Mouse (Mus musculus): ENCODE measurements around the gene Cdk20. TPM values are rescaled to one million over a fixed set of nuclear protein-coding genes. Genes with fewer than 3 reads are reported as not detected.

Cdk20 gene
- polyA plus RNA-seq, 1 experiment = 7.0 TPM

GRCm38 (mm10) chr13:64402504-64402949 is 29.6 kb upstream of the Cdk20 start:
- Histone ChIP-seq H3K4me3 (ENCODE audit: insufficient read depth, low read length) (no peak overlapping the region), H3K4me1 (ENCODE audit: control insufficient read depth, insufficient read depth, low read length) (peaks cover 9% of the 10 kb centered on the region), H3K27ac (ENCODE audit: insufficient read depth, low read length) (no peak overlapping the region)
- TF ChIP-seq CTCF (IDR thresholded peaks at IDR 0.05; ENCODE audit: borderline replicate concordance, insufficient read depth, low read length) = no peak
- TF ChIP-seq POLR2A (IDR thresholded peaks at IDR 0.05; ENCODE audit: low read depth, low read length) = no peak

GRCm38 (mm10) chr13:64402951-64403460 is 29.1 kb upstream of the Cdk20 start:
- Histone ChIP-seq H3K4me1 (ENCODE audit: control insufficient read depth, insufficient read depth, low read length) (peaks cover 8% of the 10 kb centered on the region), H3K27ac (ENCODE audit: insufficient read depth, low read length) (no peak overlapping the region), H3K4me3 (ENCODE audit: insufficient read depth, low read length) (no peak overlapping the region)
- TF ChIP-seq POLR2A (IDR thresholded peaks at IDR 0.05; ENCODE audit: low read depth, low read length) (no peak), CTCF (IDR thresholded peaks at IDR 0.05; ENCODE audit: borderline replicate concordance, insufficient read depth, low read length) (no peak)

GRCm38 (mm10) chr13:64403519-64403918 is 28.6 kb upstream of the Cdk20 start:
- TF ChIP-seq POLR2A (IDR thresholded peaks at IDR 0.05; ENCODE audit: low read depth, low read length) (no peak), CTCF (IDR thresholded peaks at IDR 0.05; ENCODE audit: borderline replicate concordance, insufficient read depth, low read length) (no peak)
- H3K4me1 ChIP-seq (ENCODE audit: control insufficient read depth, insufficient read depth, low read length) = peaks cover 6% of the 10 kb centered on the region
- H3K27ac ChIP-seq (ENCODE audit: insufficient read depth, low read length) = no peak overlapping the region
- no peak overlapping the region for H3K4me3 ChIP-seq (ENCODE audit: insufficient read depth, low read length)

GRCm38 (mm10) chr13:64405550-64405949 is 26.6 kb upstream of the Cdk20 start:
- no peak for TF ChIP-seq POLR2A (IDR thresholded peaks at IDR 0.05; ENCODE audit: low read depth, low read length)
- TF ChIP-seq CTCF (IDR thresholded peaks at IDR 0.05; ENCODE audit: borderline replicate concordance, insufficient read depth, low read length) = no peak
- Histone ChIP-seq H3K27ac (ENCODE audit: insufficient read depth, low read length) (no peak overlapping the region), H3K4me3 (ENCODE audit: insufficient read depth, low read length) (no peak overlapping the region), H3K4me1 (ENCODE audit: control insufficient read depth, insufficient read depth, low read length) (peaks cover 6% of the 10 kb centered on the region)

GRCm38 (mm10) chr13:64407992-64408391 is 24.1 kb upstream of the Cdk20 start:
- no peaks in the 10 kb centered on the region; the same call in none of the 2 replicates for H3K4me1 ChIP-seq (ENCODE audit: control insufficient read depth, insufficient read depth, low read length)
- no peak overlapping the region for H3K4me3 ChIP-seq (ENCODE audit: insufficient read depth, low read length)
- TF ChIP-seq CTCF (IDR thresholded peaks at IDR 0.05; ENCODE audit: borderline replicate concordance, insufficient read depth, low read length) (no peak), POLR2A (IDR thresholded peaks at IDR 0.05; ENCODE audit: low read depth, low read length) (no peak)
- H3K27ac ChIP-seq (ENCODE audit: insufficient read depth, low read length) = no peak overlapping the region

- TF ChIP-seq CTCF (IDR thresholded peaks at IDR 0.05; ENCODE audit: borderline replicate concordance, insufficient read depth, low read length) = no peak
- no peak for TF ChIP-seq POLR2A (IDR thresholded peaks at IDR 0.05; ENCODE audit: low read depth, low read length)
- no peak overlapping the region for H3K27ac ChIP-seq (ENCODE audit: insufficient read depth, low read length)
- H3K4me3 ChIP-seq (ENCODE audit: insufficient read depth, low read length) = no peak overlapping the region
- H3K4me1 ChIP-seq (ENCODE audit: control insufficient read depth, insufficient read depth, low read length) = no peaks in the 10 kb centered on the region; the same call in 1 of the 2 replicates
These were observed 21.5 kb upstream of the Cdk20 start for GRCm38 (mm10) chr13:64410604-64411003.

- TF ChIP-seq POLR2A (IDR thresholded peaks at IDR 0.05; ENCODE audit: low read depth, low read length) = no peak
- TF ChIP-seq CTCF (IDR thresholded peaks at IDR 0.05; ENCODE audit: borderline replicate concordance, insufficient read depth, low read length) = no peak
- Histone ChIP-seq H3K27ac (ENCODE audit: insufficient read depth, low read length) (no peak overlapping the region), H3K4me3 (ENCODE audit: insufficient read depth, low read length) (no peak overlapping the region), H3K4me1 (ENCODE audit: control insufficient read depth, insufficient read depth, low read length) (no peaks in the 10 kb centered on the region)
These were observed 20.8 kb upstream of the Cdk20 start for GRCm38 (mm10) chr13:64411282-64411681.

- no peak for TF ChIP-seq CTCF (IDR thresholded peaks at IDR 0.05; ENCODE audit: borderline replicate concordance, insufficient read depth, low read length)
- TF ChIP-seq POLR2A (IDR thresholded peaks at IDR 0.05; ENCODE audit: low read depth, low read length) = no peak
- Histone ChIP-seq H3K27ac (ENCODE audit: insufficient read depth, low read length) (no peak overlapping the region), H3K4me1 (ENCODE audit: control insufficient read depth, insufficient read depth, low read length) (no peaks in the 10 kb centered on the region), H3K4me3 (ENCODE audit: insufficient read depth, low read length) (no peak overlapping the region)
These were observed 19.3 kb upstream of the Cdk20 start for GRCm38 (mm10) chr13:64412752-64413257.

GRCm38 (mm10) chr13:64415659-64416058 is 16.5 kb upstream of the Cdk20 start:
- TF ChIP-seq POLR2A (IDR thresholded peaks at IDR 0.05; ENCODE audit: low read depth, low read length) (no peak), CTCF (IDR thresholded peaks at IDR 0.05; ENCODE audit: borderline replicate concordance, insufficient read depth, low read length) (no peak)
- Histone ChIP-seq H3K4me3 (ENCODE audit: insufficient read depth, low read length) (no peak overlapping the region), H3K4me1 (ENCODE audit: control insufficient read depth, insufficient read depth, low read length) (no peaks in the 10 kb centered on the region), H3K27ac (ENCODE audit: insufficient read depth, low read length) (no peak overlapping the region)

- H3K4me3 ChIP-seq (ENCODE audit: insufficient read depth, low read length) = no peak overlapping the region
- TF ChIP-seq CTCF (IDR thresholded peaks at IDR 0.05; ENCODE audit: borderline replicate concordance, insufficient read depth, low read length) = no peak
- TF ChIP-seq POLR2A (IDR thresholded peaks at IDR 0.05; ENCODE audit: low read depth, low read length) = no peak
- peaks cover 3% of the 10 kb centered on the region; the same call in 1 of the 2 replicates for H3K4me1 ChIP-seq (ENCODE audit: control insufficient read depth, insufficient read depth, low read length)
- no peak overlapping the region for H3K27ac ChIP-seq (ENCODE audit: insufficient read depth, low read length)
These were observed 15.0 kb upstream of the Cdk20 start for GRCm38 (mm10) chr13:64416955-64417601.
